Mouse (Mus musculus): Measurements from ENCODE around the gene Mthfsl. TPM values are rescaled to one million over a fixed set of nuclear protein-coding genes. Genes with fewer than 3 reads are reported as not detected.
"Not testable (repeated sequence)": the region's sequence is repeated elsewhere in the genome, so short reads cannot be mapped to it uniquely, and the experiment has no call there.

Gene Mthfsl
- polyA plus RNA-seq, 1 experiment from 2014 or later, result 58.2 TPM

DNA sequence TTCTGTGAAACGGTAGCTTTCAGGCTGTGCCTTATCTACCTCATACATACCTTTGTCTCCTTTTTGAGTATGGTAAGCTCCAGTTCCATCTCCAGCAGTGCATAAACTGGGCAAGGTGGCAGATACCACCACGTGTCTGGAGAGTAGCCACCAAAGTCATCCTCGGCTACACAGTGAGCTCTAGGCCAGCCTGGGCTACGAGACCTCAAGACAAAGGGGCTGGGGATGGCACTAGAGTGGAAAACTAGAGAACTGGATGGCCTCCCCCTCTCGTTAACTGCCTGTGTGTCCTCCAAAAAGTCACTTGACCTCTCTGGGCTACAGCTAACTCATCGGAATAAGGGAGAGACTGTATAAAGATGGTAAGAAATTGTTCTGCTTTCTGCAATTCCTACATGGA lies 10.8 kb downstream of the Mthfsl start:
- Histone ChIP-seq H3K9me3 (ENCODE audit: low read length) (no peaks in the 10 kb centered on the region), H3K4me2 (replicated peaks; ENCODE audit: low read depth, low read length) (no peak overlapping the region), H3K27ac (ENCODE audit: low read length) (no peak overlapping the region), H3K4me3 (ENCODE audit: low read depth, low read length) (no peak overlapping the region), H3K36me3 (ENCODE audit: insufficient read depth, low read length) (no peaks in the 10 kb centered on the region), H3K9ac (replicated peaks; ENCODE audit: low read depth) (no peak overlapping the region), H3K4me1 (ENCODE audit: insufficient read depth, low read depth, low read length) (no peaks in the 10 kb centered on the region), H3K27me3 (replicated peaks; ENCODE audit: insufficient read depth, low read length) (no peaks in the 10 kb centered on the region)
- ATAC-seq, result no peak
- DNase-seq (ENCODE audit: low spot score), result no peak
- TF ChIP-seq EP300 (IDR thresholded peaks at IDR 0.05) (no peak), CTCF (IDR thresholded peaks at IDR 0.05) (no peak)
- WGBS, result 86% methylated on average over 6 of the region's 6 CpGs

DNA sequence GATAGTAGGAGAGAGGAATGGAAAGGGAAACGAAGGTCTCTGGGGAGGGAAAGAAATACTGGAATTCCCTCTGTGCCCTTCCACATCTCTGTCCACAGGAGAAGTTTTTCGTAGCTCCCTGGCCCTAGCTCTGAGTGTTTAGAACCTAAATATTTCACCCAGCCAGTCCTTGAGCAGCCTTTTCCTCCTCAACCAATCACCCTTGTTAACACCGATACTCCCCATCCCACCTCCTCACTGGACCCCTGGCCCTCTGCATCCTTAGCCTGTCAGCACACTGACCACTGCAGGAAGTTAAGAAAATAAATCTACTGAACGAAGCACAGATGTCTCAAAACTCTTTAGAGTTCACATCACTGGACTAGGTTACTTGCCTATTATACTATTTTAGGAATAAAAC lies 13.4 kb downstream of the Mthfsl start:
- H3K4me3 ChIP-seq (ENCODE audit: low read depth, low read length), result no peak overlapping the region
- H3K4me1 ChIP-seq (ENCODE audit: insufficient read depth, low read depth, low read length), result no peaks in the 10 kb centered on the region
- H3K9me3 ChIP-seq (ENCODE audit: low read length), result no peaks in the 10 kb centered on the region
- no peaks in the 10 kb centered on the region for H3K27me3 ChIP-seq (replicated peaks; ENCODE audit: insufficient read depth, low read length)
- H3K36me3 ChIP-seq (ENCODE audit: insufficient read depth, low read length), result no peaks in the 10 kb centered on the region
- H3K27ac ChIP-seq (ENCODE audit: low read length), result no peak overlapping the region
- TF ChIP-seq EP300 (IDR thresholded peaks at IDR 0.05), result no peak
- TF ChIP-seq CTCF (IDR thresholded peaks at IDR 0.05), result no peak
- DNase-seq (ENCODE audit: low spot score) (no peak), ATAC-seq (no peak)
- no peak overlapping the region for H3K9ac ChIP-seq (replicated peaks; ENCODE audit: low read depth)
- no peak overlapping the region for H3K4me2 ChIP-seq (replicated peaks; ENCODE audit: low read depth, low read length)
- WGBS, result 49% methylated on average over 4 of the region's 4 CpGs

DNA sequence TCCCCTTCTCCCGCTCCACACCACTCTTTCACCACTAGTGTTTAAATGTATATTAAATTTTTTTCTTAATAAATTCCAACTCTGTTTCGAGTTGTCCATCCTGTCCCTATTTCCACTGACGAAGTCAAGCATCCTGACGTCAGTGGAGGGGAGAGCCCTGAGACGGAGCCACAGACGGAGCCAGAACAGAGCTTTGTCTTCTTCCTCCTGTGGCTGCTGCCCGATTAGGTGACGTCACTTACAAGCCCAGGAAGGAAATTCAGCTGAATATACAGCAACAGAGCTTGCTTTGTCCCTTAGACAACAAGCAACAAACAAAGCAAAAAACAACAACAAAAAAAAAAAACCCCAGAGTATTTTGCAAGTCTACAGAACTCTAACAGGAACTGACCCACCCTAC lies 14.9 kb downstream of the Mthfsl start:
- not testable (repeated sequence) for ATAC-seq; H3K4me3 ChIP-seq (ENCODE audit: low read depth, low read length); H3K27ac ChIP-seq (ENCODE audit: low read length); H3K36me3 ChIP-seq (ENCODE audit: insufficient read depth, low read length); H3K9ac ChIP-seq (replicated peaks; ENCODE audit: low read depth); H3K9me3 ChIP-seq (ENCODE audit: low read length); DNase-seq (ENCODE audit: low spot score); H3K27me3 ChIP-seq (replicated peaks; ENCODE audit: insufficient read depth, low read length); H3K4me2 ChIP-seq (replicated peaks; ENCODE audit: low read depth, low read length); H3K4me1 ChIP-seq (ENCODE audit: insufficient read depth, low read depth, low read length)
- WGBS, result 74% methylated on average over 8 of the region's 8 CpGs

DNA sequence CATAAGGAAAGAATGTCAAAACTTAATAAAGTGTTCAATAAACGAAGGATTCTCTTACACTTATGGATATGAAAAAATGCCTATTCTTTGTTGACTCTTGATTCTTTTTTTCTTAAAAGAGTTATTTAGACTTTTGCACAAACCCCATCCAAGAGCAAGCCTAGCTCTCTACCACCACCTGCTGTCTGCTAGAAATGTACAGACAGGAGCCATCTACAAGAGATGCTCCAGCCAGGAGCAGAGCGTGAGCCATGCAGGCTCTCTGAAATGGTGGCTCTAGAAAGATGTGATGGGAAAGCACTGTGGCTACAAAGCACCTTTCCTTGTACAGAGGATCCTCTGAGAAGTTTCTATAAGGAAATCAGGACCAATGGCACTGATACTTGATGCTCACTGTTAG lies 21.4 kb downstream of the Mthfsl start:
- not testable (repeated sequence) for H3K9me3 ChIP-seq (ENCODE audit: low read length); H3K36me3 ChIP-seq (ENCODE audit: insufficient read depth, low read length); H3K27me3 ChIP-seq (replicated peaks; ENCODE audit: insufficient read depth, low read length); DNase-seq (ENCODE audit: low spot score); H3K9ac ChIP-seq (replicated peaks; ENCODE audit: low read depth); H3K4me2 ChIP-seq (replicated peaks; ENCODE audit: low read depth, low read length); H3K4me3 ChIP-seq (ENCODE audit: low read depth, low read length); H3K4me1 ChIP-seq (ENCODE audit: insufficient read depth, low read depth, low read length); ATAC-seq; H3K27ac ChIP-seq (ENCODE audit: low read length)
- no CpG with 5 or more reads among the region's 2 CpGs for WGBS

GRCm38 (mm10) chr9:88691307-88691706 lies 28.8 kb downstream of the Mthfsl start:
- H3K9me3 ChIP-seq (ENCODE audit: low read length), result not testable (repeated sequence)

GRCm38 (mm10) chr9:88689451-88689850 lies 30.6 kb downstream of the Mthfsl start:
- WGBS, result 100% methylated on average over 1 of the region's 3 CpGs
- not testable (repeated sequence) for H3K9ac ChIP-seq (replicated peaks; ENCODE audit: low read depth); H3K36me3 ChIP-seq (ENCODE audit: insufficient read depth, low read length); DNase-seq (ENCODE audit: low spot score); H3K4me1 ChIP-seq (ENCODE audit: insufficient read depth, low read depth, low read length); H3K4me3 ChIP-seq (ENCODE audit: low read depth, low read length); H3K27ac ChIP-seq (ENCODE audit: low read length); H3K9me3 ChIP-seq (ENCODE audit: low read length); H3K27me3 ChIP-seq (replicated peaks; ENCODE audit: insufficient read depth, low read length); ATAC-seq; H3K4me2 ChIP-seq (replicated peaks; ENCODE audit: low read depth, low read length)

More at GRCm38 (mm10) chr9:88691307-88691706, 28.8 kb downstream of the Mthfsl start:
- H3K27me3 ChIP-seq (replicated peaks; ENCODE audit: insufficient read depth, low read length); H3K27ac ChIP-seq (ENCODE audit: low read length); H3K9ac ChIP-seq (replicated peaks; ENCODE audit: low read depth); H3K36me3 ChIP-seq (ENCODE audit: insufficient read depth, low read length); H3K4me3 ChIP-seq (ENCODE audit: low read depth, low read length); DNase-seq (ENCODE audit: low spot score); H3K4me2 ChIP-seq (replicated peaks; ENCODE audit: low read depth, low read length); H3K4me1 ChIP-seq (ENCODE audit: insufficient read depth, low read depth, low read length); ATAC-seq: not testable (repeated sequence)
- WGBS, result 81% methylated on average over 2 of the region's 2 CpGs

- H3K9me3 ChIP-seq (ENCODE audit: low read length); H3K4me1 ChIP-seq (ENCODE audit: insufficient read depth, low read depth, low read length); H3K4me2 ChIP-seq (replicated peaks; ENCODE audit: low read depth, low read length); H3K36me3 ChIP-seq (ENCODE audit: insufficient read depth, low read length); H3K4me3 ChIP-seq (ENCODE audit: low read depth, low read length); DNase-seq (ENCODE audit: low spot score); H3K27ac ChIP-seq (ENCODE audit: low read length); H3K27me3 ChIP-seq (replicated peaks; ENCODE audit: insufficient read depth, low read length); ATAC-seq; H3K9ac ChIP-seq (replicated peaks; ENCODE audit: low read depth): not testable (repeated sequence)
- 83% methylated on average over 1 of the region's 1 CpGs for WGBS
Measured at GRCm38 (mm10) chr9:88686719-88687118, 33.4 kb downstream of the Mthfsl start.

- H3K4me1 ChIP-seq (ENCODE audit: insufficient read depth, low read depth, low read length); H3K9ac ChIP-seq (replicated peaks; ENCODE audit: low read depth); H3K9me3 ChIP-seq (ENCODE audit: low read length); ATAC-seq; H3K36me3 ChIP-seq (ENCODE audit: insufficient read depth, low read length); H3K27me3 ChIP-seq (replicated peaks; ENCODE audit: insufficient read depth, low read length); H3K4me3 ChIP-seq (ENCODE audit: low read depth, low read length); H3K27ac ChIP-seq (ENCODE audit: low read length); H3K4me2 ChIP-seq (replicated peaks; ENCODE audit: low read depth, low read length): not testable (repeated sequence)
- DNase-seq (ENCODE audit: low spot score), result peak; percentile 4
Measured at GRCm38 (mm10) chr9:88658341-88658740, 61.8 kb downstream of the Mthfsl start.

- not testable (repeated sequence) for H3K36me3 ChIP-seq (ENCODE audit: insufficient read depth, low read length); H3K4me2 ChIP-seq (replicated peaks; ENCODE audit: low read depth, low read length); ATAC-seq; H3K4me1 ChIP-seq (ENCODE audit: insufficient read depth, low read depth, low read length); DNase-seq (ENCODE audit: low spot score); H3K27me3 ChIP-seq (replicated peaks; ENCODE audit: insufficient read depth, low read length); H3K27ac ChIP-seq (ENCODE audit: low read length); H3K9ac ChIP-seq (replicated peaks; ENCODE audit: low read depth); H3K9me3 ChIP-seq (ENCODE audit: low read length); H3K4me3 ChIP-seq (ENCODE audit: low read depth, low read length)
- WGBS, result 98% methylated on average over 12 of the region's 15 CpGs
Measured at GRCm38 (mm10) chr9:88650742-88651141, 69.4 kb downstream of the Mthfsl start.
